Mouse (Mus musculus): ENCODE measurements around the gene Ercc4.

The Ercc4 gene

DNA sequence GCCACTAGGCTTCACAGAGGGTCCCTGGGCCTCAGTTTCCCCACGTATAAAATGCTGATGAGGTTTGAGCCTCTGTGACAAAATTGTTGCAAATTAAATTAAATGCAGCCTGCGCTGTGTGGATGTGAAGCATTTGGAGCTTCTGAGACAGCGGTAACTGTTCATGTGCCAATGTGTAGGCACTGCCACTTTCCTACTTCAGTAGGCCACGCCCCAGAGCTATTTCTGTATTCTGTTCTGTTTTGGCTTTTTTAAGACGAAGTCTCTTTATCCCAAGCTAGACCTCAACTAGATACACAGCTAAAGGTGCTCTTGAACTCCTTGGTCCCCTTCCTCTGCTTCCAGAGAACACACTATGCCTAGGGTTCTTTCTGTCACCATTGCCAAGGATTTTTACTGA lies 85.4 kb downstream of the Ercc4 start:
- no peak for DNase-seq (ENCODE audit: low read depth, low spot score)

GRCm38 (mm10) chr16:13196626-13197025 lies 87.1 kb downstream of the Ercc4 start:
- DNase-seq (ENCODE audit: low read depth, low spot score) = no peak

DNA sequence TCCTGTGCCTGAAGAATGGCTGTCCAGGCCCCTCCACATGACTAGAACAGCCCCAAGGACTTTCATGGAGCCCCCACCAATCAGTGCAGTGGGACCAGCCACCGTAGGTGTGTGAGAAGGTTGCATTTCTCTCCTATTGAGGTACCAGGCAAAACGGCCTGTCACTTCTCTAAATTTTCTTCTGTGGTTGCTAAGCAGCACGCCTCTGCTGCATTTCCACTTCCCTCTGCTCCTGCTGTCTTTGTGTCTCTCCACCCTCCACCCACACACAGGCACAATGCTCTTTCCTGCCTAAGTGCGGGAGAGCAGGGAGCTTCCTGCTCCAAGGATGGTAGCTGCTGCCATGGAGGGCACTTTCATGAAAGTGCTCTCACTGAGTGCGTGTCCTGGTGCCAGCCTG lies 87.8 kb downstream of the Ercc4 start:
- peak; percentile 33 for DNase-seq (ENCODE audit: low read depth, low spot score)

- no peak for DNase-seq (ENCODE audit: low read depth, low spot score)
Observed at GRCm38 (mm10) chr16:13199204-13199603, 89.7 kb downstream of the Ercc4 start.

All from R1 (cell line).